Mouse (Mus musculus) kidney, adult 2 months (tissue): Measurements from ENCODE around the gene Rrp8. TPM values are rescaled to one million over a fixed set of nuclear protein-coding genes. Genes with fewer than 3 reads are reported as not detected.

Source experiments
- DNase-seq: peaks from one replicate; pipeline ENCODE4 v3.0.0; 2021
- H3K27ac ChIP-seq: fragments of 200-500 bp; 2 replicates; pipeline ENCODE4 v1.5.1; 2012; ENCODE audit warnings: low read depth, low read length, control low read depth, inconsistent platforms; ENCODE audit not compliant: insufficient read depth
- H3K27me3 ChIP-seq: fragments of 200-500 bp; replicated peaks from 2 replicates; pipeline ENCODE4 v1.6.1; 2012; ENCODE audit warnings: mild to moderate bottlenecking, moderate library complexity, low read length, inconsistent platforms; ENCODE audit not compliant: control insufficient read depth, insufficient read depth
- H3K36me3 ChIP-seq: fragments of 200-500 bp; 2 replicates; pipeline ENCODE4 v1.6.1; 2012; ENCODE audit warnings: mild to moderate bottlenecking, moderate library complexity, low read length, inconsistent platforms; ENCODE audit not compliant: control insufficient read depth, insufficient read depth
- H3K4me1 ChIP-seq: fragments of 200-500 bp; 2 replicates; pipeline ENCODE4 v1.6.1; 2011; ENCODE audit warnings: low read length; ENCODE audit not compliant: control insufficient read depth, insufficient read depth
- H3K4me3 ChIP-seq: fragments of 200-500 bp; 2 replicates; pipeline ENCODE4 v1.5.1; 2011; ENCODE audit warnings: mild to moderate bottlenecking, low read depth, low read length, control low read depth; ENCODE audit not compliant: insufficient read depth
- CTCF ChIP-seq: fragments of 200-500 bp; conservative IDR thresholded peaks from 2 replicates; pipeline ENCODE4 v1.5.1; 2011; ENCODE audit warnings: low read depth, mild to moderate bottlenecking, control low read depth, low read length, moderate library complexity, mixed read lengths; ENCODE audit not compliant: insufficient read depth, insufficient read length
- POLR2A ChIP-seq: fragments of 200-500 bp; IDR thresholded peaks from one replicate; pipeline ENCODE4 v1.6.1; 2011; ENCODE audit warnings: low read depth, low read length, control low read depth
- WGBS: fragments of 180-500 bp; shearing (Covaris S2); methylation state at CpG from one replicate; pipeline ENCODE4 v1.1.7; 2018; 5-methylcytosine and 5-hydroxymethylcytosine counted together
- polyA plus RNA-seq: library from polyadenylated mRNA; depleted of rRNA; stranded (reverse); fragments of >200 nt; gene quantifications from 2 replicates; pipeline ENCODE4 v1.2.3, GENCODE M21; 2012; rRNA removed

Gene Rrp8
- polyA plus RNA-seq: 7.5 TPM in 2 replicates

DNA sequence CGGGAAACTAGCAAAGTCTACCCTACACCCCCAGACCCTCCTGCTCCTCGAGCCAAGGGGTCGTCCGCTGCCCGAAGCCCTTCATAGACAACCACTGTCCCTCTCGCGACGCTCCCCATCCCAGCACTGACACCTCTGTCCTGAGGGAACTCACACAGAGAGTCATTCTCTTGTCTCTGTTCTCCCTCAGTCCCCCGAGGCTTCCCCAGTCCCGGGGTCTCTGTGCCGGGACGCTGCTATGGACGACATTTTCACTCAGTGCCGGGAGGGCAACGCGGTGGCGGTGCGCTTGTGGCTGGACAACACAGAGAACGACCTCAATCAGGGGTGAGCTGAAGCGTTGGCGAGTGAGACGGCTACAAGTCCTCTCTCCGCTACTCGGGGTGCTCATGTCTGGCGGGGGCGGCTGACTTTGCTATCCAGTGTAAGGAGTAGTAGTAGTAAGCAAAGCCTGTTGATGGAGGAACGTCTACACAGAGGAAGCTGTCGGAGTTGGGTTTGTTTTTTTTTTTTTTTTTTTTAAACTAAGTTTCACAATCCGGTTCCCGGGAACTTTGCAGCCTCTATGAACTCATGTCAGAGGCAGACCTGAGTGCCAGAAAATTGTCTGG lies at the start of gene Rrp8:
TSS of gene Rrp8 (minus strand) at position 475 of the 611 bp plus-strand sequence.
- TF ChIP-seq CTCF: no peak
- no peak for TF ChIP-seq POLR2A
- no peaks in the 10 kb centered on the region for H3K27me3 ChIP-seq
- H3K4me1 ChIP-seq: peaks cover 7% of the 10 kb centered on the region; the same call in 1 of the 2 replicates
- DNase-seq: peak; percentile 53
- under 1% methylated on average over 30 of the region's 30 CpGs for WGBS
- peak within 1 kb of the TSS; percentile 81 for H3K4me3 ChIP-seq
- peaks cover 1% of the 10 kb centered on the region; the same call in 1 of the 2 replicates for H3K36me3 ChIP-seq
- peak within 1 kb of the TSS; percentile 90 for H3K27ac ChIP-seq

- H3K4me1 ChIP-seq: 0 out of 2 replicates have a peak, but pooled peaks cover 4% of the 10 kb centered on the region
- no peak for DNase-seq
- H3K27me3 ChIP-seq: peaks cover 4% of the 10 kb centered on the region; the same call in 1 of the 2 replicates
- H3K4me3 ChIP-seq: peak overlapping the region; percentile 83; the same call in 1 of the 2 replicates
- TF ChIP-seq CTCF: no peak
- no peak for TF ChIP-seq POLR2A
- H3K36me3 ChIP-seq: no peaks in the 10 kb centered on the region
- 14% methylated on average over 20 of the region's 20 CpGs for WGBS
- no peak overlapping the region for H3K27ac ChIP-seq
Measured at GRCm38 (mm10) chr7:105786506-105787284, 49.5 kb upstream of the Rrp8 start.

DNA sequence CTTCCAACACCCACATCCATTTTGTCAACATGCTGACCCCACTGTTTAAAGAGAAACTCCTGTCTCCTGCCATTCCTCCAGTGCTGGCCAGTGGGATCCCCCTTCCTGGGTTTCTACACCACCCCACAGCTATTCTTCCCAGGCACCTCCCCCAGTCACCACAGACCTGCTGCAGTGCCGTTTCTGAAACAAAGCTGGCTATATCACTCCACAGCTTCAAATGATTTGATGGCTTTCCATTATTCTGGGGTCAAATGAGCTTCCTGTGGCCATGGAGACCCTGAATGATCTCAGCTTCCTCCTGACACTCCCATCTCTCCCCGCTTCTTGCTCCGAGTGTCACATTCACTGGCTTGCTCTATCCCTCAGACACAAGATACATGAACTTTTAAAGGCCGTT lies 47.4 kb upstream of the Rrp8 start:
- Histone ChIP-seq H3K4me3 (no peak overlapping the region), H3K27me3 (peaks cover 4% of the 10 kb centered on the region; the same call in 1 of the 2 replicates), H3K36me3 (no peaks in the 10 kb centered on the region), H3K27ac (no peak overlapping the region), H3K4me1 (0 out of 2 replicates have a peak, but pooled peaks cover 4% of the 10 kb centered on the region)
- TF ChIP-seq CTCF (no peak), POLR2A (no peak)
- WGBS: 16% methylated on average over 4 of the region's 4 CpGs
- no peak for DNase-seq

DNA sequence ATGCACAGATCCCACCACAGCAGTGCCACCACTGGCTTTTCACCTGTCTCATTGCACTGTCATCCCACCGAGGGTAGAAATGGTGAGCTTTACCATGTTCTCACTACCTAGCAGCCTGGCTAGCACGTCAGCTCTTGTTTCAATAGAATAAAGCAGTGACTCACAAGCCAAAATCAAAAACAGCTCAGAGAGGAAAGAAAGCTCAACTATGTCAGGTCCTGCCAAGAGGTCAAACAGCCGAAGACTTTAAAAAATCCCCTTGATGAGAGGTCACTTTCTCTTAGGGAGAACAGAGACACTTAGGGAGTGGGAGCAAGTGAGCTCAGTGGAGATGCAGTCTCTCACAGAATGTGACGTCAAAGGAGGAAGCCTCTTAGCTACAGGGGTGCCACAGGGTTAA lies 46.7 kb upstream of the Rrp8 start:
- WGBS: 47% methylated on average over 4 of the region's 4 CpGs
- DNase-seq: no peak
- Histone ChIP-seq H3K27me3 (peaks cover 4% of the 10 kb centered on the region; the same call in 1 of the 2 replicates), H3K4me1 (0 out of 2 replicates have a peak, but pooled peaks cover 4% of the 10 kb centered on the region), H3K4me3 (no peak overlapping the region), H3K27ac (no peak overlapping the region), H3K36me3 (no peaks in the 10 kb centered on the region)
- no peak for TF ChIP-seq POLR2A

DNA sequence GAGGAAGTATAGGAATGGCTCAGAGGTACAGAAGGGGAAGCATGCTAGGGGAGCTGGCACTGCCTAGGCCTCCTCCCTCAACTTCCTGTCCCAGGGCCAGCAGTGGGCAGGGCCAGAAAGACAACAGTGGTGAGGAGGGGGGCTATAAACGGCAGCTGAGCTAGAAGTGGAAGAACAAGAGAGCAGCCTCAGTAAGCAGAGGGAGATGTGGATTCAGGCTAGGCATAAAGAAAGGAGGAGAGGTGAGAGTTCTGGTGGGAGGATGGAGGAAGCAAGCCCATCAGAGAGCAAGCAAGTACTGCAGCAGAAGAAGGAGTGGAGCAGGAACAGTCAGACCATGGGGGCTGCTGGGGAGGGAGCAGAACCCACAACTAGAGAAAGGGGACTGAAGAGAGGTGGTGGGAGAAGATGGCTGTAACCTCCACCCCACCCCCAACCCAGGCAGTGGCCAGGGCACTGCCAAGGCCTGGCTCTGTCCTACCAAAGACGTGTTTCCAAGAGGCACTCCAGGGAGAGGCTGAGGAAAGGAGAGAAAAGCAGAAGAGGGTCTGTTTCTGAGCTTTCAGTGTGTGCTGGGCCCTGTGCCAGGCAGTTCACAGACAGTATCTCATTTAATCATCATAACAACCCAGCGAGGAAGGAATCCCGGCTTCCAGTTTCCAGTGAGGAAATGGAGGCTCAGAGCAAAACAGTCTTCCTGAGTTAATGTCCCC lies 41.5 kb upstream of the Rrp8 start:
- Histone ChIP-seq H3K27me3 (no peaks in the 10 kb centered on the region), H3K4me1 (no peaks in the 10 kb centered on the region), H3K36me3 (no peaks in the 10 kb centered on the region), H3K4me3 (no peak overlapping the region), H3K27ac (peak overlapping the region; percentile 58)
- DNase-seq: peak; percentile 51
- WGBS: 34% methylated on average over 4 of the region's 4 CpGs
- TF ChIP-seq POLR2A: no peak

GRCm38 (mm10) chr7:105777797-105778552 lies 40.8 kb upstream of the Rrp8 start:
- no peak overlapping the region for H3K4me3 ChIP-seq
- H3K36me3 ChIP-seq: no peaks in the 10 kb centered on the region
- H3K27ac ChIP-seq: peak overlapping the region; percentile 58
- DNase-seq: peak; percentile 75
- H3K4me1 ChIP-seq: no peaks in the 10 kb centered on the region
- H3K27me3 ChIP-seq: no peaks in the 10 kb centered on the region
- no peak for TF ChIP-seq CTCF
- TF ChIP-seq POLR2A: no peak
- 33% methylated on average over 13 of the region's 13 CpGs for WGBS

GRCm38 (mm10) chr7:105777316-105777715 lies 40.1 kb upstream of the Rrp8 start:
- TF ChIP-seq POLR2A (no peak), CTCF (no peak)
- Histone ChIP-seq H3K4me1 (no peaks in the 10 kb centered on the region), H3K27me3 (no peaks in the 10 kb centered on the region), H3K27ac (no peak overlapping the region), H3K36me3 (no peaks in the 10 kb centered on the region), H3K4me3 (no peak overlapping the region)
- 80% methylated on average over 1 of the region's 1 CpGs for WGBS
- DNase-seq: no peak
